Mouse (Mus musculus) heart, postnatal 0 days (tissue): ENCODE measurements around the gene Tbx4. TPM values are rescaled to one million over a fixed set of nuclear protein-coding genes. Genes with fewer than 3 reads are reported as not detected.

Experiments used
- ATAC-seq: fragments of 200-750 bp; cut with Nextera tagmentation; 2 replicates; pipeline ENCODE4 v1.8.0; 2017; ENCODE audit warnings: low read depth, moderate number of reproducible peaks, moderate library complexity; ENCODE audit not compliant: insufficient read depth
- DNase-seq: peaks from one replicate; pipeline ENCODE4 v3.0.0-alpha.2; 2016; ENCODE audit warnings: low spot score
- H3K27ac ChIP-seq: fragments of 300-500 bp; sonication (generic); 2 replicates; pipeline ENCODE4 v1.5.1; 2014; ENCODE audit warnings: low read depth, mild to moderate bottlenecking
- H3K27me3 ChIP-seq: fragments of 300-500 bp; sonication (generic); 2 replicates; pipeline ENCODE4 v1.6.1; 2014; ENCODE audit warnings: low read length, mixed read lengths; ENCODE audit not compliant: control insufficient read depth, insufficient read depth
- H3K36me3 ChIP-seq: fragments of 300-500 bp; sonication (generic); replicated peaks from 2 replicates; pipeline ENCODE4 v1.6.1; 2014; ENCODE audit warnings: low read length, mixed read lengths; ENCODE audit not compliant: control insufficient read depth, insufficient read depth
- H3K4me1 ChIP-seq: fragments of 300-500 bp; sonication (generic); 2 replicates; pipeline ENCODE4 v1.6.1; 2014; ENCODE audit warnings: antibody characterized with exemption; ENCODE audit not compliant: control insufficient read depth, insufficient read depth
- H3K4me2 ChIP-seq: fragments of 300-500 bp; sonication (generic); 2 replicates; pipeline ENCODE4 v1.6.1; 2014; ENCODE audit warnings: low read depth, mild to moderate bottlenecking, low read length, moderate library complexity
- H3K4me3 ChIP-seq: fragments of 300-500 bp; sonication (generic); 2 replicates; pipeline ENCODE4 v1.5.1; 2014; ENCODE audit warnings: low read depth, low read length
- H3K9ac ChIP-seq: fragments of 300-500 bp; sonication (generic); replicated peaks from 2 replicates; pipeline ENCODE4 v1.6.1; 2014; ENCODE audit warnings: low read depth, low read length, mixed read lengths
- H3K9me3 ChIP-seq: fragments of 300-500 bp; sonication (generic); replicated peaks from 2 replicates; pipeline ENCODE4 v1.6.1; 2016; ENCODE audit warnings: low read length; ENCODE audit not compliant: control insufficient read depth
- CTCF ChIP-seq: IDR thresholded peaks from 2 replicates; pipeline ENCODE4 v1.5.1; 2016; ENCODE audit warnings: antibody characterized with exemption, control low read depth, low read depth
- EP300 ChIP-seq: IDR thresholded peaks from 2 replicates; pipeline ENCODE4 v1.6.1; 2016; ENCODE audit warnings: antibody characterized with exemption, low read depth
- WGBS: fragments of 180-500 bp; shearing (Covaris S2); extraction: QIAGEN DNeasy Blood & Tissue Kit; methylation state at CpG from one replicate; pipeline ENCODE4 v1.1.7; 2014; 5-methylcytosine and 5-hydroxymethylcytosine counted together
- polyA plus RNA-seq: library from polyadenylated mRNA; unstranded; fragments of >200 nt; fragmentation: Nextera tagmentation; extraction: Ambion mirVana; gene quantifications from 2 replicates; pipeline ENCODE4 v1.2.1, GENCODE M21; 2015
- total RNA-seq: library from RNA; depleted of rRNA; stranded (reverse); fragments of >200 nt; gene quantifications from 2 replicates; pipeline ENCODE4 v1.2.3, GENCODE M21; 2014; ENCODE audit warnings: low replicate concordance

Gene Tbx4
- total and polyA plus RNA-seq, 2 experiments from 2014 or later: 0.05 TPM; not detected in 1

GRCm38 (mm10) chr11:85845921-85846320, 40.3 kb upstream of the Tbx4 start:
- Histone ChIP-seq H3K4me2 (no peak overlapping the region), H3K4me3 (no peak overlapping the region), H3K27me3 (peaks cover 44% of the 10 kb centered on the region), H3K27ac (peak overlapping the region; percentile 19; the same call in 1 of the 2 replicates), H3K9me3 (no peaks in the 10 kb centered on the region), H3K36me3 (no peaks in the 10 kb centered on the region), H3K4me1 (0 out of 2 replicates have a peak, but pooled peaks cover 7% of the 10 kb centered on the region), H3K9ac (no peak overlapping the region)
- DNase-seq (peak; percentile 6), ATAC-seq (no peak)
- no peak for TF ChIP-seq EP300
- no peak for TF ChIP-seq CTCF
- WGBS: 50% methylated on average over 5 of the region's 5 CpGs

- Histone ChIP-seq H3K4me3 (no peak overlapping the region), H3K9ac (no peak overlapping the region), H3K27me3 (peaks cover 38% of the 10 kb centered on the region), H3K36me3 (no peaks in the 10 kb centered on the region), H3K4me2 (no peak overlapping the region), H3K9me3 (no peaks in the 10 kb centered on the region), H3K4me1 (0 out of 2 replicates have a peak, but pooled peaks cover 7% of the 10 kb centered on the region), H3K27ac (peak overlapping the region; percentile 19; the same call in 1 of the 2 replicates)
- DNase-seq: peak; percentile 4
- no peak for ATAC-seq
- 45% methylated on average over 4 of the region's 4 CpGs for WGBS
- no peak for TF ChIP-seq CTCF
Observed at GRCm38 (mm10) chr11:85846509-85846908, 39.7 kb upstream of the Tbx4 start.

- Histone ChIP-seq H3K4me2 (peak overlapping the region; percentile 56), H3K27me3 (peaks cover 24% of the 10 kb centered on the region), H3K9ac (no peak overlapping the region), H3K4me1 (no peaks in the 10 kb centered on the region), H3K4me3 (peak overlapping the region; percentile 33), H3K9me3 (no peaks in the 10 kb centered on the region), H3K36me3 (no peaks in the 10 kb centered on the region), H3K27ac (no peak overlapping the region)
- DNase-seq (peak; percentile 84), ATAC-seq (peak; percentile 59)
- no peak for TF ChIP-seq EP300
- peak; percentile 94 for TF ChIP-seq CTCF
- 3% methylated on average over 21 of the region's 21 CpGs for WGBS
Observed at GRCm38 (mm10) chr11:85849037-85849436, 37.2 kb upstream of the Tbx4 start.

GRCm38 (mm10) chr11:85850233-85850632, 36.0 kb upstream of the Tbx4 start, which contains the start of gene Gm11444:
Gene Gm11444, minus strand, starts transcription at chr11:85850333.
- Histone ChIP-seq H3K9ac (no peak within 1 kb of the TSS), H3K4me1 (no peaks in the 10 kb centered on the region), H3K27me3 (peaks cover 19% of the 10 kb centered on the region), H3K9me3 (no peaks in the 10 kb centered on the region), H3K4me2 (peak within 1 kb of the TSS; percentile 56; the same call in 1 of the 2 replicates), H3K27ac (no peak within 1 kb of the TSS), H3K36me3 (no peaks in the 10 kb centered on the region), H3K4me3 (no peak within 1 kb of the TSS)
- TF ChIP-seq EP300 (no peak), CTCF (no peak)
- ATAC-seq (no peak), DNase-seq (no peak)
- 90% methylated on average over 6 of the region's 6 CpGs for WGBS

- H3K27me3 ChIP-seq: peaks cover 14% of the 10 kb centered on the region
- no peaks in the 10 kb centered on the region for H3K9me3 ChIP-seq
- no peak overlapping the region for H3K27ac ChIP-seq
- H3K4me1 ChIP-seq: no peaks in the 10 kb centered on the region
- TF ChIP-seq EP300: no peak
- TF ChIP-seq CTCF: peak; percentile 27
- no peak overlapping the region for H3K4me2 ChIP-seq
- no peak overlapping the region for H3K9ac ChIP-seq
- no peak overlapping the region for H3K4me3 ChIP-seq
- WGBS: 32% methylated on average over 6 of the region's 6 CpGs
- ATAC-seq (no peak), DNase-seq (no peak)
- no peaks in the 10 kb centered on the region for H3K36me3 ChIP-seq
Observed at GRCm38 (mm10) chr11:85850758-85851157, 35.5 kb upstream of the Tbx4 start.
